Mouse (Mus musculus): ENCODE data around the gene Mau2. TPM values are rescaled to one million over a fixed set of nuclear protein-coding genes. Genes with fewer than 3 reads are reported as not detected.
A peak's percentile ranks its signal among the peaks of the same experiment; 100 is the strongest.
"Not testable (repeated sequence)": the region's sequence is repeated elsewhere in the genome, so short reads cannot be mapped to it uniquely, and the experiment has no call there.

Mau2 gene
- polyA plus RNA-seq, 1 experiment from 2014 or later: 65.6 TPM

- Histone ChIP-seq H3K4me2 (peak within 1 kb of the TSS; percentile 39), H3K36me3 (peaks cover 49% of the 10 kb centered on the region), H3K4me3 (replicated peaks) (no peak within 1 kb of the TSS), H3K9me3 (replicated peaks) (no peaks in the 10 kb centered on the region), H3K9ac (replicated peaks) (no peak within 1 kb of the TSS), H3K27ac (replicated peaks) (no peak within 1 kb of the TSS), H3K4me1 (no peaks in the 10 kb centered on the region), H3K27me3 (replicated peaks) (no peaks in the 10 kb centered on the region)
- ATAC-seq (ENCODE audit: low FRiP score): peak; percentile 64
- WGBS: 15% methylated on average over 19 of the region's 27 CpGs
Observed at GRCm38 (mm10) chr8:70072441-70073069, 30.0 kb upstream of the Mau2 start, which contains the start of gene Tm6sf2. TSS of gene Tm6sf2 (plus strand) at chr8:70072924.

GRCm38 (mm10) chr8:70071836-70072440, 29.4 kb upstream of the Mau2 start:
- 81% methylated on average over 2 of the region's 2 CpGs for WGBS
- H3K4me2 ChIP-seq: no peak overlapping the region
- H3K4me3 ChIP-seq (replicated peaks): no peak overlapping the region
- no peak overlapping the region for H3K9ac ChIP-seq (replicated peaks)
- no peaks in the 10 kb centered on the region for H3K27me3 ChIP-seq (replicated peaks)
- no peak overlapping the region for H3K27ac ChIP-seq (replicated peaks)
- no peaks in the 10 kb centered on the region for H3K4me1 ChIP-seq
- peaks cover 55% of the 10 kb centered on the region for H3K36me3 ChIP-seq
- H3K9me3 ChIP-seq (replicated peaks): no peaks in the 10 kb centered on the region
- ATAC-seq (ENCODE audit: low FRiP score): no peak

GRCm38 (mm10) chr8:70057721-70058120, 15.2 kb upstream of the Mau2 start:
- 90% methylated on average over 1 of the region's 1 CpGs for WGBS
- Histone ChIP-seq H3K27ac (replicated peaks) (no peak overlapping the region), H3K36me3 (peaks cover 92% of the 10 kb centered on the region), H3K9me3 (replicated peaks) (no peaks in the 10 kb centered on the region), H3K4me3 (replicated peaks) (no peak overlapping the region), H3K9ac (replicated peaks) (no peak overlapping the region), H3K4me2 (no peak overlapping the region), H3K27me3 (replicated peaks) (no peaks in the 10 kb centered on the region), H3K4me1 (no peaks in the 10 kb centered on the region)
- no peak for ATAC-seq (ENCODE audit: low FRiP score)

GRCm38 (mm10) chr8:70050434-70050833, 7.9 kb upstream of the Mau2 start:
- H3K4me3 ChIP-seq (replicated peaks); H3K9ac ChIP-seq (replicated peaks); H3K27me3 ChIP-seq (replicated peaks); H3K4me1 ChIP-seq; H3K27ac ChIP-seq (replicated peaks); H3K4me2 ChIP-seq; H3K9me3 ChIP-seq (replicated peaks); ATAC-seq (ENCODE audit: low FRiP score): not testable (repeated sequence)
- peaks cover 61% of the 10 kb centered on the region for H3K36me3 ChIP-seq
- WGBS: 97% methylated on average over 5 of the region's 5 CpGs

- H3K4me2 ChIP-seq: no peak overlapping the region
- H3K9ac ChIP-seq (replicated peaks): no peak overlapping the region
- H3K4me3 ChIP-seq (replicated peaks): no peak overlapping the region
- peaks cover 53% of the 10 kb centered on the region for H3K36me3 ChIP-seq
- H3K27ac ChIP-seq (replicated peaks): no peak overlapping the region
- H3K27me3 ChIP-seq (replicated peaks): no peaks in the 10 kb centered on the region
- H3K9me3 ChIP-seq (replicated peaks): no peaks in the 10 kb centered on the region
- ATAC-seq (ENCODE audit: low FRiP score): no peak
- H3K4me1 ChIP-seq: peaks cover 1% of the 10 kb centered on the region
Observed at GRCm38 (mm10) chr8:70049662-70050061, 7.1 kb upstream of the Mau2 start.

- Histone ChIP-seq H3K27me3 (replicated peaks) (no peaks in the 10 kb centered on the region), H3K9me3 (replicated peaks) (no peaks in the 10 kb centered on the region), H3K4me1 (peaks cover 41% of the 10 kb centered on the region), H3K4me3 (replicated peaks) (peak overlapping the region; percentile 98), H3K36me3 (peaks cover 6% of the 10 kb centered on the region), H3K4me2 (peak overlapping the region; percentile 93), H3K9ac (replicated peaks) (peak overlapping the region; percentile 93), H3K27ac (replicated peaks) (no peak overlapping the region)
- ATAC-seq (ENCODE audit: low FRiP score): no peak
- 94% methylated on average over 5 of the region's 5 CpGs for WGBS
Observed at GRCm38 (mm10) chr8:70043996-70044395, 1.5 kb upstream of the Mau2 start.

GRCm38 (mm10) chr8:70041885-70042546, 518 bp downstream of the Mau2 start:
- Histone ChIP-seq H3K36me3 (no peaks in the 10 kb centered on the region), H3K4me3 (replicated peaks) (peak overlapping the region; percentile 98), H3K27me3 (replicated peaks) (no peaks in the 10 kb centered on the region), H3K9me3 (replicated peaks) (no peaks in the 10 kb centered on the region), H3K9ac (replicated peaks) (peak overlapping the region; percentile 93), H3K4me2 (peak overlapping the region; percentile 93), H3K27ac (replicated peaks) (peak overlapping the region; percentile 91), H3K4me1 (peaks cover 41% of the 10 kb centered on the region)
- 2% methylated on average over 47 of the region's 47 CpGs for WGBS
- peak; percentile 29 for ATAC-seq (ENCODE audit: low FRiP score)

- WGBS: 100% methylated on average over 1 of the region's 1 CpGs
- Histone ChIP-seq H3K4me2 (no peak overlapping the region), H3K4me3 (replicated peaks) (no peak overlapping the region), H3K9me3 (replicated peaks) (no peaks in the 10 kb centered on the region), H3K9ac (replicated peaks) (no peak overlapping the region), H3K4me1 (peaks cover 24% of the 10 kb centered on the region), H3K27ac (replicated peaks) (no peak overlapping the region), H3K36me3 (0 out of 2 replicates have a peak, but pooled peaks cover 4% of the 10 kb centered on the region), H3K27me3 (replicated peaks) (no peaks in the 10 kb centered on the region)
- ATAC-seq (ENCODE audit: low FRiP score): no peak
Observed at GRCm38 (mm10) chr8:70037994-70038393, 4.5 kb downstream of the Mau2 start.

- Histone ChIP-seq H3K9ac (replicated peaks) (no peak overlapping the region), H3K27me3 (replicated peaks) (no peaks in the 10 kb centered on the region), H3K4me2 (no peak overlapping the region), H3K9me3 (replicated peaks) (no peaks in the 10 kb centered on the region), H3K27ac (replicated peaks) (no peak overlapping the region), H3K36me3 (peaks cover 70% of the 10 kb centered on the region), H3K4me1 (no peaks in the 10 kb centered on the region), H3K4me3 (replicated peaks) (no peak overlapping the region)
- 100% methylated on average over 1 of the region's 1 CpGs for WGBS
- ATAC-seq (ENCODE audit: low FRiP score): no peak
Observed at GRCm38 (mm10) chr8:70030255-70030654, 12.3 kb downstream of the Mau2 start.

- H3K4me1 ChIP-seq: no peaks in the 10 kb centered on the region
- no peak for ATAC-seq (ENCODE audit: low FRiP score)
- H3K36me3 ChIP-seq: peaks cover 99% of the 10 kb centered on the region
- 94% methylated on average over 2 of the region's 2 CpGs for WGBS
- H3K27ac ChIP-seq (replicated peaks): no peak overlapping the region
- no peaks in the 10 kb centered on the region for H3K27me3 ChIP-seq (replicated peaks)
- no peak overlapping the region for H3K4me3 ChIP-seq (replicated peaks)
- no peak overlapping the region for H3K4me2 ChIP-seq
- no peaks in the 10 kb centered on the region for H3K9me3 ChIP-seq (replicated peaks)
- no peak overlapping the region for H3K9ac ChIP-seq (replicated peaks)
Observed at GRCm38 (mm10) chr8:70026151-70026550, 16.4 kb downstream of the Mau2 start.

GRCm38 (mm10) chr8:70023596-70023995, 18.9 kb downstream of the Mau2 start:
- ATAC-seq (ENCODE audit: low FRiP score): no peak
- no peak overlapping the region for H3K4me3 ChIP-seq (replicated peaks)
- no peaks in the 10 kb centered on the region for H3K27me3 ChIP-seq (replicated peaks)
- H3K4me2 ChIP-seq: no peak overlapping the region
- peaks cover 100% of the 10 kb centered on the region for H3K36me3 ChIP-seq
- no peak overlapping the region for H3K9ac ChIP-seq (replicated peaks)
- H3K9me3 ChIP-seq (replicated peaks): no peaks in the 10 kb centered on the region
- 62% methylated on average over 8 of the region's 8 CpGs for WGBS
- no peak overlapping the region for H3K27ac ChIP-seq (replicated peaks)
- H3K4me1 ChIP-seq: no peaks in the 10 kb centered on the region

- Histone ChIP-seq H3K9me3 (replicated peaks) (no peaks in the 10 kb centered on the region), H3K36me3 (peaks cover 39% of the 10 kb centered on the region), H3K27me3 (replicated peaks) (no peaks in the 10 kb centered on the region), H3K4me3 (replicated peaks) (no peak overlapping the region), H3K4me2 (no peak overlapping the region), H3K9ac (replicated peaks) (no peak overlapping the region), H3K4me1 (no peaks in the 10 kb centered on the region), H3K27ac (replicated peaks) (no peak overlapping the region)
- WGBS: 68% methylated on average over 1 of the region's 1 CpGs
- no peak for ATAC-seq (ENCODE audit: low FRiP score)
Observed at GRCm38 (mm10) chr8:70015017-70015416, 27.5 kb downstream of the Mau2 start.

Data from neural tube, embryonic 15.5 days (tissue).